Mouse (Mus musculus): ENCODE results near the gene Cgas. TPM values are rescaled to one million over a fixed set of nuclear protein-coding genes. Genes with fewer than 3 reads are reported as not detected.
"Not testable (repeated sequence)": the region's sequence is repeated elsewhere in the genome, so short reads cannot be mapped to it uniquely, and the experiment has no call there.

The Cgas gene
- total RNA-seq (2022): under 1 TPM; 0.52 to 0.86 (median 0.72) TPM

DNA sequence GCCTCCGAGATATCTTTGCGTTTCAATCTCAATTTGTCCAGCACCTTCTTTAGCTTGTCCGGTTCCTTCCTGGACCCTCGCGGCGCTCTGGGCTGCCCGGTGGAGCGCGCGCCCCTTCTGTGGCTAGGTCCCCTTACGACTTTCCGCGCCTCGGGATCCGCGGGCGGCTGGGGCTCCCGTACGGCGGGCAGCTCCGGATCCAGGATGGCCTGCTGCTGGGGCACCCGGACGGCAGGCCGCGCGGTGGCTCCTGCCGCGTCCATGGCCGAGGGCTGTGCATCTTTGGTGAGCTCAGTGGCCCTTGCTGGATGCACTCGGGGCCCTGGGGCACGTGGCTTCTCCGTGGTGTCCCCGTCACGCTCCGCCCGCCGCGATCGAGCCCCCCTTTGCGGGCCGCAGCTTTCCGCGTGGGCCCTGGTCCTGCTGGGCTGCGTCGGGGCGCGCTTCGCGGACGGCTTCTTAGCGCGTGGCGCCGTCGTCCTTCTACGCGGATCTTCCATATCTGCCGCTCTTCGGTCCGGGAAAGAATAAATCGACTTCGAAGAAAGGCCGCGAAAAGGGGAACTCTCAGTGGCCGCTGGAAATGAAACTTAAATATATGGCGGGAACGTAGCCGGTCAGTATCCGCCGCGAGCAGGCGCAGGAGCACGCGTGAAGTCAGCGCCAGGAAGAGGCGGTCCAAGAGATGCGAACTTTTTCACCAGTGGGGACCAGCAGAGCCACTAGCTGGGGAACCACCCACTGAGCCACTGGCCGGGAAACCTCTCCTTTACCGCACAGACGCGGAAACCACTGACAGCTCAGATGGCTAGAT lies at the start of gene Cgas:
TSS of gene Cgas (minus strand) at position 659 of the 814 bp plus-strand sequence.
- DNase-seq: peak; percentile 42

- DNase-seq: no peak
These were observed 49.2 kb upstream of the Cgas start for GRCm38 (mm10) chr9:78492254-78492653.

GRCm38 (mm10) chr9:78491169-78491568 lies 48.1 kb upstream of the Cgas start:
- no peak for DNase-seq

DNA sequence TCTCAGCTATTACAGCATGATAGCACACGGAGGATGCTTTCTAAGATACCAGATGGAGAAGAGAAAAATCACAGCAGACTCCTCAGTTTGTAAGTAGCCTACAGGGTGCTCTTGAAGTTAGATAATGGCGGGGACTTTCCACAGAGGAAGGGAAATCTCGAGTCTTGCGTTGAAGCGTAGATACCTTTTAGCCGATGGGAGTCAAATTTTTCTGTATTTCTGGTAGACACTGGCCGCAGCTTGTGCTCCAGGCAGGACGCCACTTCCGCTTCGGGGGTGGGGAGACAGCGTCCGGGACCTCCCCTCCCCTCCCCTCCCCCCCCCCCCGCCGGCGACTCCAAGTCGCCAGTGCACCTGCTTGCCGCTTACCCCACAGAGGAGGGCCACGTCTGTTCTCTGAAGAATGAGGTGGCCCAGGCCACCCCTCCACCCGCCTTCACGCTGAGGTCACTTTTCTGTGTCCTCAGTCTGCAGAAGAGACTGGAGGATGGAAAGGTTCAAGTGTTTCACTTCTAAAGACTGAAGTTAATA lies 45.9 kb upstream of the Cgas start, which contains the start of gene Eef1a1:
TSS of gene Eef1a1 (minus strand) at position 262 of the 531 bp plus-strand sequence.
- peak; percentile 41 for DNase-seq

DNA sequence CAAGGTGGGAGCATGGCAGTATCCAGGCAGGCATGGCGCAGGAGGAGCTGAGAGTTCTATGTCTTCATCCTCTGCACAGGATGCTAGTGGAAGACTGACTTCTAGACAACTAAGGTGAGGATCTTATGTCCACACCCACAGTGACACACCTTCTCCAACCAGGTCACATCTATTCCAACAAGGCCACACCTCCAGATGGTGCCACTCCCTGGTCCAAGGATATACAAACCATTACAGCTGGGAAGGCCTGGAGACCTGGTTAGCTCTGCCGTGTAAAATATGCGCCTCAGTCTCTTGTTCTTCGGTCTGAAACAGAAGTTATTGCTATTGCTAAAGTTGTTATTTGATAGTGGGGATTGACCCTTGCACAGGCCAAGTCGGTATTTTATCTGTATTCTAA lies 45.0 kb upstream of the Cgas start:
- DNase-seq: not testable (repeated sequence)

GRCm38 (mm10) chr9:78484660-78485059 lies 41.6 kb upstream of the Cgas start:
- DNase-seq: no peak

- no peak for DNase-seq
These were observed 39.3 kb upstream of the Cgas start for GRCm38 (mm10) chr9:78482386-78482785.

GRCm38 (mm10) chr9:78481423-78482331 lies 38.6 kb upstream of the Cgas start:
- peak; percentile 98 for DNase-seq

DNA sequence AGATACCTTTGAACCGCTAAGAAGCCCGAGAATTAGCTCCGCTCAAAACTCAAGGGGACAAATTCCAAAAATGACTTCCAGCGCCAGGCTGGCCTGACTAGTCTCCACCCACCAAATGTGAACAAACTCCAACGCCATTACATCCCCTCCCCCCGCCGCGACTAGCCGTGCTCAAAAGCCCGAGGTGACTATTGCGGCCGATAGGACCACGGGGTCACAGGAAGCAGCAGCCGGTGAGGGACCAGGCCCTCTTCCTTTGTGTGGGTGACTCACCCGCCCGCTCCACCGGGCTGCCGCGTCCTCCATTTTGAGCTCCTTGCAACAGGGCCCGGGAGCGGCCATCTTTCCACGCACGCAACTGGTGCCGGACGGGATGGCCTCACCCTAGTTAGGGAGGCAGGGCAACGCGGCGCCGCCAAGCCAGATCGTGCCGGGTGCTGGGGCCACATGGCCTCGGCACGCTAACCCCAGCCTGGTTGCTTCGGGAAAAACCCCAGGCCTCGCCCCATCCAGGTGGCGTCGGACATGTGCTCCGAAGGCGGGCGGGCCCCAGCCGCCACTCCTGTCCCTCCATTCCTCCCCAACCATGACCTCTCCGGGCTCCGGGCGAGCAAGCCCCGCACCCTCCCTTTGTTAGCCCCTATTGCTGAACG lies 37.8 kb upstream of the Cgas start:
- DNase-seq: peak; percentile 78

- not testable (repeated sequence) for DNase-seq
These were observed 37.2 kb upstream of the Cgas start for GRCm38 (mm10) chr9:78480227-78480626.

DNA sequence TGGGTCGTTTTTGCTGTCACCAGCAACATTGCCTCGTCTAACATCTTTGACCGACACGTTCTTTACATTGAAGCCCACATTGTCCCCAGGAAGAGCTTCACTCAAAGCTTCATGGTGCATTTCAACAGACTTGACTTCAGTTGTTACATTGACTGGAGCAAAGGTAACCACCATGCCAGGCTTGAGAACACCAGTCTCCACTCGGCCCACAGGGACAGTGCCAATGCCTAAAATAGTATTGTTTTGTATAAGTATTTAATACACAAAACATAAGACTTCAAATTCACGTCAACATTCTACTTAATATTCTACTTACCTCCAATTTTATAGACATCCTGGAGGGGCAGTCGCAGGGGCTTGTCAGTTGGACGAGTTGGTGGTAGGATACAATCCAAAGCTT lies 36.3 kb upstream of the Cgas start:
- not testable (repeated sequence) for DNase-seq

DNA sequence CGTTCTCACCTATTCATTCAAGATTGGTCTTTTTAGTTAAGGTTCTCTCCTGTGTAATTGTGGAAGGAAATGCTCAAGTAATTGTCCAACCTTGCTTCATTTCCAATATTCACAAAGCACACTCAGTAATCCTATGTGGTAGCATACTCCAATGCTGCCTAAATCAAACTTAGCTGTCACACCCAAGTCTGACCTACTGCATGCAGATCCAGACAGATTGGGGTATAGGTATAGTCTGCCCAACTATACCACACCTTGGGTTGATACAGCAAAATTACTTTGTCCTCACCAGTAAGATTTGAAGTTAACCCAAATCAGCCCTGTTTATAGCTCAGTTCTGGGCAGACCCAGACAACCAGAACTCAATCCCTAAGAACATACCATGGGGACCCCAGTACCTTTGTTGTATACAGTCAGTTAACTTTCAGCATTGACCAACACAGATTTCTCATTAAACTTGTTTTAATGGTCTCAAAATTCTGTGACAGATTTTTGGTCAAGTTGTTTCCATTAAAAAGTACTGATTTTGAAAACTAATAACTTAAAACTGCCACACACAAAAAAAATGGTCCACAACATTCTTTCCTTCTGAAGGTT lies 35.1 kb upstream of the Cgas start:
- DNase-seq: not testable (repeated sequence)

DNA sequence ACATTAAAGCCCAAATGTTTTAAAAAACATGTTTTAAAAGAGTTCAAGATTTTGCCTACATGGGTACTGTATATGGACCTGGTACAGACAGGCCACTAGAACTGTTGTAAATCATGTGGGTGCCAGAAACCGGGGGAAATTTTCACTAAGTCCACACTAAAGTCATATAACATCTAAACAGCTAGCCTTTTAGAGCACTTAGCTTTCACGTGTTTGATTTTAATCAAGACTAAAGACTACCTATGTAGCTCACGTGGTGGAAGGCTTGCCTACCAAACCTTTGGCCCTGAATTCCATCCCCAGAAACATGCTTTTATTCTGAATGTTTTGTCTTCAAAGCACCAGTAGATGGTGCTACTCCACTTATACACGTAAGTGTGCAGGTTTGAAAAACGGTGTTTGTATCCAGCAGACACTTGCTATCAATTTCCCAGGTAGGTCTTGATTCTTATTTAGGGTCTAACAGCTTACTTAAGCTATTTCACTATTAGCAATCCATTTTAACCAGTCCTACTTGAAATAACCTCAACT lies 34.0 kb upstream of the Cgas start:
- no peak for DNase-seq

GRCm38 (mm10) chr9:78476531-78477020 lies 33.5 kb upstream of the Cgas start:
- no peak for DNase-seq

DNA sequence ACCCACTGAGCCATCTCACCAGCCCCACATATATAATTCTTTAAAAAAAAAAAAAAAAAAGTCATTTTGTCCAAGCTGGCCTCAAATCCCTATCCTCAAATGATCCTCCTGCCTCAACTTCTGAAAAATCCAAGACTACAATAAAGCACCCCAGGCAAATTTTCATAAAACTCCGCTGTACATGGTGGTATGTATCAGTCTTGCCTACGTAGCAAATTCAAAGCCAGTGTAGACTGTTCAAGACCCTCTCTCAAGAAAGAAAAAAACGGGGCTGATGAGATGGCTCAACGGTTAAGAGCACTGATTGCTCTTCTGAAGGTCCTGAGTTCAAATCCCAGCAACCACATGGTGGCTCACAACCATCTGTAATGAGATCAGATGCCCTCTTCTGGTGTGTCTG lies 32.8 kb upstream of the Cgas start:
- no peak for DNase-seq

DNA sequence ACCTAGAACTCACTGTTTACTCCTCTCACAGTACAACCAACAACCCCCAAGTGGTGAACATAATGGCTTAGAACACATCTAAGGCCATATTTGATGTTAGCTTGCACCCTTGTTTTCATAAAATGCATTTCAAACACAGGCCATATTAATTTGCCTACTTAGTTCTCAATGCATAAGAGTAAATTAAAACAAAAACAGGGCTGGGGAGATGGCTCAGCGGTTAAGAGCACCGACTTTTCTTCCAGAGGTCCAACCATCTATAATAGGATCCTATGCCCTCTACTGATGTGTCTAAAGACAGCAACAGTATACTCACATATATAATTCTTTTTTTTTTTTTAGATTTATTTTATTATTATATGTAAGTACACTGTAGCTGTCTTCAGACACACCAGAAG lies 32.3 kb upstream of the Cgas start:
- DNase-seq: no peak

DNA sequence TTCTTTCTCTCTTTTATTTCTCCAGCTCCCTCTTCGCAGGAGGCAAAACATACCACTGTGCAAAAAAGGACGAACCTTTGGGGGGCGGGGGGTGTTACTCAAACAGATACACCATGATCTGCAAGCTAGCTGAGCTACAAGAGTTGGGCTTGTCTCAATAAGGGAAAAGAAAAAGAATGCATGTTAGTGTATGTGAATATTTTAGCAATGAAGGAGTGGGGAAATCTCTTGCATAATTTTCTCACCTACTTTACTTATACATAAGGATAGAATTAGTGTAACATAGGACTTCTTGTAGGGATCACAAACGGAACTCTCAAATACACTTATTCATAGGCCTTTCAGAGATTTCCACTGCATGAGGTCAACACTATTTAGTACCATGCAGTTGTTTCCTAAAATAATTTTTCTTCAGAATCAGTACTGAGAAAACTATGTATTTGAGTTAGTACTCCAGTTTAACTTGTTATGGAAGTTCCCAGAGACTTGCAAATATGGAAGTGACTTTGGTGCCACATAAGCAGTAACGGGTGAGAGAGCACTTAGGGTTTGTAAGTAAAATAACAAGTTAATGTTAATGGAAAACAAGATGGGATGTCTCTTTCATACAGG lies 31.8 kb upstream of the Cgas start:
- no peak for DNase-seq

GRCm38 (mm10) chr9:78474270-78474669 lies 31.2 kb upstream of the Cgas start:
- DNase-seq: no peak

GRCm38 (mm10) chr9:78473588-78473987 lies 30.6 kb upstream of the Cgas start:
- no peak for DNase-seq

DNA sequence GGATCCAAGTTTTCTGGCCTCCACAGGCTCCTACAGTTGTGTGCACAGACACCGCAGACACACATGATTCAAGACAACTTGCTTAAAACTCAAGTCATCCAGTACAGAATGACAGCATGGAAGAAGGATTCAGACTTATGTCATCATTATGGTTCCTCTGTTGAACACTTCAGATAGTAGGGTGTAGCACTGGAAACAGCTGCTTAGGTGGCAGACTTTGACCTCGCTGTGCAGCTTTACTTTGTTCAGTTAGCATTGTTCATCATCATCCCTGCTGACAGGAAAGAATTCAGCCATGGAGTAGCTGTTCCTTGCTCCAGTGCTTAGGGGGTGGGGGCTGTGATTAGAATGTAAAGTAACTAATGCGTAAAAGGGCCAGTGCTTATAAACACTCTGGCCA lies 22.7 kb upstream of the Cgas start:
- no peak for DNase-seq

GRCm38 (mm10) chr9:78463337-78463736 lies 20.3 kb upstream of the Cgas start:
- DNase-seq: no peak

All from adrenal gland, adult 8-10 months (tissue).